ENCODE assay signal across 21 mouse cellular contexts in genomic region chr2:68937833-68938232, GRCm38 (mm10).
A peak's percentile ranks its signal among the peaks of the same experiment; 100 is the strongest.
DNase-seq lines count a peak whose midpoint lies in the region; ATAC-seq lines count a peak whose summit lies in the region.
"Had no signal": no experiment of that assay in that cellular context is flagged by ENCODE, and none has a peak within 500 bp of the region (broad histone marks: within the 10 kb centered on the region; RNA-seq: fewer than 3 reads in every experiment).

No protein-coding gene starts in this region.

- peaks cover 3% of the 10 kb centered on the region for H3K4me1 ChIP-seq in intestine, embryonic 14.5 days (replicated peaks; ENCODE audit: control insufficient read depth, insufficient read depth, low read length)
- H3K4me1 ChIP-seq in intestine, embryonic 16.5 days (ENCODE audit: control insufficient read depth, insufficient read depth, low read length) = peaks cover 17% of the 10 kb centered on the region
- peaks cover under 1% of the 10 kb centered on the region; the same call in 1 of the 2 replicates for H3K4me1 ChIP-seq in hindbrain, embryonic 12.5 days
- H3K4me1 ChIP-seq: embryonic facial prominence, embryonic 13.5 days; embryonic facial prominence, embryonic 15.5 days; forebrain, embryonic 10.5 days; forebrain, embryonic 12.5 days had no signal

- H3K4me3 ChIP-seq in intestine, embryonic 14.5 days (ENCODE audit: low read depth, low read length) = no peak overlapping the region
- H3K4me3 ChIP-seq in intestine, embryonic 16.5 days (ENCODE audit: low read length) = no peak overlapping the region
- no peak overlapping the region for H3K4me3 ChIP-seq in hindbrain, embryonic 12.5 days
- H3K4me3 ChIP-seq: embryonic facial prominence, embryonic 13.5 days; embryonic facial prominence, embryonic 15.5 days; erythroblast, embryonic 14.5 days; forebrain, embryonic 10.5 days; forebrain, embryonic 12.5 days had no signal

- H3K9me3 ChIP-seq in intestine, embryonic 14.5 days (ENCODE audit: control insufficient read depth, low read length) = no peaks in the 10 kb centered on the region
- H3K9me3 ChIP-seq in intestine, embryonic 16.5 days (ENCODE audit: control insufficient read depth, low read length) = 0 out of 2 replicates have a peak, but pooled peaks cover 9% of the 10 kb centered on the region
- no peaks in the 10 kb centered on the region for H3K9me3 ChIP-seq in hindbrain, embryonic 12.5 days (replicated peaks)
- H3K9me3 ChIP-seq: embryonic facial prominence, embryonic 13.5 days; embryonic facial prominence, embryonic 15.5 days had no signal

- WGBS in intestine, embryonic 14.5 days = 85% methylated on average over 3 of the region's 3 CpGs
- WGBS in intestine, embryonic 16.5 days = 83% methylated on average over 3 of the region's 3 CpGs
- WGBS in hindbrain, embryonic 12.5 days = 100% methylated on average over 3 of the region's 3 CpGs

- peaks cover 3% of the 10 kb centered on the region; the same call in 1 of the 2 replicates for H3K36me3 ChIP-seq in intestine, embryonic 14.5 days (ENCODE audit: control insufficient read depth, insufficient read depth, low read length)
- peaks cover 13% of the 10 kb centered on the region for H3K36me3 ChIP-seq in intestine, embryonic 16.5 days (ENCODE audit: control insufficient read depth, insufficient read depth, low read length)
- H3K36me3 ChIP-seq in hindbrain, embryonic 12.5 days = 0 out of 2 replicates have a peak, but pooled peaks cover 13% of the 10 kb centered on the region
- H3K36me3 ChIP-seq: embryonic facial prominence, embryonic 15.5 days had no signal

- ATAC-seq in intestine, embryonic 14.5 days (replicated peaks; ENCODE audit: low FRiP score, low TSS enrichment, low read depth) = no peak
- no peak for ATAC-seq in intestine, embryonic 16.5 days
- no peak for ATAC-seq in hindbrain, embryonic 12.5 days (ENCODE audit: low FRiP score)
- ATAC-seq: forebrain, embryonic 14.5 days; forebrain, embryonic 16.5 days had no signal

- H3K27ac ChIP-seq in intestine, embryonic 14.5 days (ENCODE audit: low read depth) = no peak overlapping the region
- H3K27ac ChIP-seq in intestine, embryonic 16.5 days (ENCODE audit: low read length) = no peak overlapping the region
- H3K27ac ChIP-seq in hindbrain, embryonic 12.5 days = no peak overlapping the region
- H3K27ac ChIP-seq: embryonic facial prominence, embryonic 13.5 days; embryonic facial prominence, embryonic 15.5 days; forebrain, embryonic 10.5 days; forebrain, embryonic 12.5 days had no signal

- no peak overlapping the region for H3K9ac ChIP-seq in intestine, embryonic 14.5 days (ENCODE audit: low read length)
- no peak overlapping the region for H3K9ac ChIP-seq in intestine, embryonic 16.5 days (ENCODE audit: low read depth, low read length)
- no peak overlapping the region for H3K9ac ChIP-seq in hindbrain, embryonic 12.5 days
- H3K9ac ChIP-seq: embryonic facial prominence, embryonic 13.5 days; embryonic facial prominence, embryonic 15.5 days; forebrain, embryonic 12.5 days had no signal

- DNase-seq in intestine, embryonic 14.5 days (ENCODE audit: low spot score) = peak; percentile 6
- peak; percentile 43 for DNase-seq in brain, adult 2 months (ENCODE audit: low read depth, low spot score)
- peak; percentile 55 for DNase-seq in telencephalon, adult 2 months (ENCODE audit: low read depth, low spot score)
- DNase-seq: adrenal gland, adult 2 months; adrenal gland, postnatal 10 days; adrenal gland, postnatal 25 days; cerebellum, adult 11-12 months; cerebellum, adult 2 months; cerebellum, adult 9-10 months; cerebellum, postnatal 10 days; cerebellum, postnatal 36 days; embryo, embryonic 11 days had no signal

- no peak overlapping the region for H3K4me2 ChIP-seq in intestine, embryonic 14.5 days (ENCODE audit: low read length)
- H3K4me2 ChIP-seq in intestine, embryonic 16.5 days (ENCODE audit: low read depth, low read length) = no peak overlapping the region
- no peak overlapping the region for H3K4me2 ChIP-seq in hindbrain, embryonic 12.5 days (replicated peaks)
- H3K4me2 ChIP-seq: embryonic facial prominence, embryonic 13.5 days; embryonic facial prominence, embryonic 15.5 days; forebrain, embryonic 12.5 days had no signal

- no peaks in the 10 kb centered on the region for H3K27me3 ChIP-seq in intestine, embryonic 14.5 days (replicated peaks; ENCODE audit: control insufficient read depth, insufficient read depth, low read length)
- H3K27me3 ChIP-seq in intestine, embryonic 16.5 days (replicated peaks; ENCODE audit: control insufficient read depth, insufficient read depth, low read length) = no peaks in the 10 kb centered on the region
- no peaks in the 10 kb centered on the region for H3K27me3 ChIP-seq in hindbrain, embryonic 12.5 days
- H3K27me3 ChIP-seq: embryonic facial prominence, embryonic 13.5 days; embryonic facial prominence, embryonic 15.5 days; forebrain, embryonic 12.5 days had no signal
